Mouse (Mus musculus) stomach, embryonic 16.5 days (tissue): ENCODE measurements around the gene Olfr484. TPM values are rescaled to one million over a fixed set of nuclear protein-coding genes. Genes with fewer than 3 reads are reported as not detected.

Source experiments
- polyA plus RNA-seq: library from polyadenylated mRNA; unstranded; fragments of >200 nt; fragmentation: Nextera tagmentation; extraction: Ambion mirVana; gene quantifications from 2 replicates; pipeline ENCODE4 v1.2.1, GENCODE M21; 2015

Olfr484 gene
- polyA plus RNA-seq, 1 experiment from 2014 or later, result not detected

Other genes with a start within 250 kb of the Olfr484 start
- not detected in 2 replicates for gene Olfr472, start 229.5 kb downstream of the Olfr484 start, polyA plus RNA-seq
- gene Olfr473, start 197.0 kb downstream of the Olfr484 start, polyA plus RNA-seq, result not detected in 2 replicates
- gene Olfr474, start 172.8 kb downstream of the Olfr484 start, polyA plus RNA-seq, result not detected in 2 replicates
- not detected in 2 replicates for gene Olfr476, start 162.6 kb downstream of the Olfr484 start, polyA plus RNA-seq
- gene Olfr477, start 140.8 kb downstream of the Olfr484 start, polyA plus RNA-seq, result not detected in 2 replicates
- gene Olfr478, start 93.5 kb downstream of the Olfr484 start, polyA plus RNA-seq, result not detected in 2 replicates
- not detected in 2 replicates for gene Olfr479, start 76.8 kb downstream of the Olfr484 start, polyA plus RNA-seq
- not detected in 2 replicates for gene Olfr480, start 60.1 kb downstream of the Olfr484 start, polyA plus RNA-seq
- gene Olfr481, start 47.6 kb downstream of the Olfr484 start, polyA plus RNA-seq, result not detected in 2 replicates
- 0.18 and 0.24 TPM in 2 replicates for gene Olfr482, start 29.9 kb downstream of the Olfr484 start, polyA plus RNA-seq
- not detected in 2 replicates for gene Olfr483, start 26.6 kb downstream of the Olfr484 start, polyA plus RNA-seq
- not detected in 2 replicates for gene Olfr485, start 32.4 kb upstream of the Olfr484 start, polyA plus RNA-seq
- not detected in 2 replicates for gene Olfr486, start 45.3 kb upstream of the Olfr484 start, polyA plus RNA-seq
- gene Olfr487, start 87.2 kb upstream of the Olfr484 start, polyA plus RNA-seq, result not detected in 2 replicates
- gene Olfr488, start 130.9 kb upstream of the Olfr484 start, polyA plus RNA-seq, result not detected in 2 replicates
- not detected in 2 replicates for gene Olfr490, start 161.5 kb upstream of the Olfr484 start, polyA plus RNA-seq
- not detected in 2 replicates for gene Olfr491, start 186.0 kb upstream of the Olfr484 start, polyA plus RNA-seq
- not detected in 2 replicates for gene Olfr492, start 196.2 kb upstream of the Olfr484 start, polyA plus RNA-seq
- gene Olfr493, start 219.5 kb upstream of the Olfr484 start, polyA plus RNA-seq, result not detected in 2 replicates
- gene Olfr494, start 237.9 kb upstream of the Olfr484 start, polyA plus RNA-seq, result not detected in 2 replicates